Mouse (Mus musculus) mouse embryonic stem cell (cell line): ENCODE data around the gene Plekha3.

Experiments used
- in situ Hi-C, 2 experiments: fragments of 300-500 bp; cut with MboI; formaldehyde crosslinking; loops; 1 replicate in 1 of 2; 3 replicates in 1 of 2; pipeline ENCODE4 v1.14.3; 2019 to 2020; ENCODE audit warnings: low sequenced_read_pairs in 2 of 2, low pct_unique_long_range_greater_than_20kb in 1 of 2, mixed read lengths in 1 of 2; ENCODE audit not compliant: unreplicated experiment in 1 of 2

Plekha3 gene

GRCm38 (mm10) chr2:76674725-76675427 lies at the start of gene Plekha3:
Gene Plekha3, plus strand, starts transcription at chr2:76675281.
- in situ Hi-C loops, result no loop called here

GRCm38 (mm10) chr2:76630293-76630692 lies 44.8 kb upstream of the Plekha3 start:
- in situ Hi-C loops, result no loop called here

GRCm38 (mm10) chr2:76631600-76631999 lies 43.5 kb upstream of the Plekha3 start:
- in situ Hi-C loops, result no loop called here

- in situ Hi-C loops, result no loop called here
Observed at GRCm38 (mm10) chr2:76639637-76640036, 35.4 kb upstream of the Plekha3 start.

GRCm38 (mm10) chr2:76643801-76644200 lies 31.3 kb upstream of the Plekha3 start:
- in situ Hi-C loops, result no loop called here

GRCm38 (mm10) chr2:76647441-76647869 lies 27.6 kb upstream of the Plekha3 start:
- in situ Hi-C loops, result no loop called here

GRCm38 (mm10) chr2:76647883-76648570 lies 27.1 kb upstream of the Plekha3 start, which contains the start of the genes Prkra and Pjvk:
Gene Prkra, minus strand, starts transcription at chr2:76648015.
Gene Pjvk, plus strand, starts transcription at chr2:76648476.
- in situ Hi-C loops, result no loop called here

- in situ Hi-C loops, result no loop called here
Observed at GRCm38 (mm10) chr2:76648666-76649141, 26.4 kb upstream of the Plekha3 start.

- in situ Hi-C loops, result no loop called here
Observed at GRCm38 (mm10) chr2:76653070-76653469, 22.0 kb upstream of the Plekha3 start.

GRCm38 (mm10) chr2:76654646-76655045 lies 20.4 kb upstream of the Plekha3 start:
- in situ Hi-C loops, result no loop called here

- in situ Hi-C loops, result no loop called here
Observed at GRCm38 (mm10) chr2:76655444-76655843, 19.6 kb upstream of the Plekha3 start.

GRCm38 (mm10) chr2:76655982-76656381 lies 19.1 kb upstream of the Plekha3 start:
- in situ Hi-C loops, result no loop called here

- in situ Hi-C loops, result no loop called here
Observed at GRCm38 (mm10) chr2:76658551-76658950, 16.5 kb upstream of the Plekha3 start.

- in situ Hi-C loops, result no loop called here
Observed at GRCm38 (mm10) chr2:76659419-76659818, 15.7 kb upstream of the Plekha3 start.

GRCm38 (mm10) chr2:76665531-76665930 lies 9.6 kb upstream of the Plekha3 start:
- in situ Hi-C loops, result no loop called here

GRCm38 (mm10) chr2:76667200-76667599 lies 7.9 kb upstream of the Plekha3 start:
- in situ Hi-C loops, result no loop called here

- in situ Hi-C loops, result no loop called here
Observed at GRCm38 (mm10) chr2:76671641-76672040, 3.4 kb upstream of the Plekha3 start.

- in situ Hi-C loops, result no loop called here
Observed at GRCm38 (mm10) chr2:76672134-76672745, 2.8 kb upstream of the Plekha3 start.

- in situ Hi-C loops, result no loop called here
Observed at GRCm38 (mm10) chr2:76672966-76673392, 2.1 kb upstream of the Plekha3 start, which contains the start of gene Fkbp7. Gene Fkbp7, minus strand, starts transcription at chr2:76673116.
